Mouse (Mus musculus): ENCODE results near the gene Trappc2l.

GRCm38 (mm10) chr8:122584981-122585380 lies 26.5 kb upstream of the Trappc2l start:
- TF ChIP-seq POLR2A (IDR thresholded peaks at IDR 0.05; ENCODE audit: insufficient read length, low read depth) = no peak
- TF ChIP-seq REST (IDR thresholded peaks at IDR 0.05; ENCODE audit: insufficient read depth, insufficient read length) = no peak
- no peak for TF ChIP-seq USF1 (IDR thresholded peaks at IDR 0.05; ENCODE audit: low read depth)
- TF ChIP-seq TCF12 (IDR thresholded peaks at IDR 0.05; ENCODE audit: insufficient read depth, poor library complexity, severe bottlenecking) = no peak
- no peak for TF ChIP-seq E2F4 (IDR thresholded peaks at IDR 0.05; ENCODE audit: insufficient read depth)
- TF ChIP-seq MAX (IDR thresholded peaks at IDR 0.05; ENCODE audit: low read depth) = no peak
- TF ChIP-seq MYOG (IDR thresholded peaks at IDR 0.05; ENCODE audit: control insufficient read depth in 1 of 3, insufficient read depth in 1 of 3, insufficient read length in 2 of 3, low read depth in 2 of 3) = peak in 2 of 3 experiments; percentile 17 to 34
- no peak for TF ChIP-seq CEBPB (IDR thresholded peaks at IDR 0.05; ENCODE audit: insufficient read depth, poor library complexity, severe bottlenecking)

Data from myocyte (in vitro differentiated cells).